Mouse (Mus musculus): ENCODE data around the gene Pmpca. TPM values are rescaled to one million over a fixed set of nuclear protein-coding genes. Genes with fewer than 3 reads are reported as not detected.

Pmpca gene
- polyA plus RNA-seq, 1 experiment = 116 TPM

DNA sequence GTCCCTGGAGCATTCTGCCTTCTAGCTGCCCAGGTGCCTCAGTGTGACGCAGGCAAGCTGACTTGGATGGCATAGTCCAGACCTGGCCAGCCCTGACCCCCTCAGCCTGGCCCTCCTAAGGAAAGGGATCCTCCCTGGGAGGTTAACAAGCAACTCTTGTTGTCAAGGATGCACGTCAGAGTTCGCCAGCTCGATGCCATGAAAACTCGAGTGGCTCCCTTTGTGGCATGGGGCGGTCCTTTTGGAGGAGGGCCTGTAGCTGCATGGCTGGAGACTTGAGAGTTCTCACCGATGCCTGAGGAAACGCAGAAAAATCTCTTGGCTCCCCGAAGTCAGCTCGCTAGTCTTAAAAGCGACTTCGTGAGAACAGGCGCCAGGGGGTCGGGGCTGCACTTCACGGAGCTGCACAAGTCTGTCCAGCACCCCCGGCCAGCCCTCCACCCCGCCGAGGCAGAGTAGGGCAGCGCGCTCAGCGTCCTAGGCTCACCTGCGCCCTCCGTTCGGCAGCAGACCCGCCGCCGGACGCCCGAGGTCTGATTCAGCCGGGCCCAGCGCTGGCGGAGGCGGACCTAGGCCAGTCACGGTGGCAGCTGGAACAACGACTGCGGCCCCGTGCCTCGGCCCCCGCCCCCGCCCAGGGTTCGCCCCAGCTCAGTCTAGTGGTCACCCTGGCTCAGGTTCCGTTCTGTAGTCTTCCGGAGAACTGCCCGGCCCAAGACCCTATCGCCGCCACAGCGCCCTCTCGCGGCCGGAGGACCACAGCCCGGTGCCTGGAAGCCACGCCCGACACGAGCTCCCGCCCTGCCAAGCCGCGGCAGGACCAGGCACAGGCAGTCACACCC lies 19.6 kb downstream of the Pmpca start, which contains the start of gene Inpp5e:
Gene Inpp5e, minus strand, starts transcription at position 689 of the 842 bp plus-strand sequence.
- TF ChIP-seq POLR2A (IDR thresholded peaks at IDR 0.05; ENCODE audit: borderline replicate concordance, extremely low read depth, insufficient read depth, insufficient read length, poor library complexity, severe bottlenecking) = peak; percentile 48; the same call in 1 of the 2 replicates
- peak; percentile 97 for TF ChIP-seq CTCF (IDR thresholded peaks at IDR 0.05; ENCODE audit: borderline replicate concordance, extremely low read depth, insufficient read depth, insufficient read length)
- peak; percentile 96 for DNase-seq (ENCODE audit: low read depth)

DNA sequence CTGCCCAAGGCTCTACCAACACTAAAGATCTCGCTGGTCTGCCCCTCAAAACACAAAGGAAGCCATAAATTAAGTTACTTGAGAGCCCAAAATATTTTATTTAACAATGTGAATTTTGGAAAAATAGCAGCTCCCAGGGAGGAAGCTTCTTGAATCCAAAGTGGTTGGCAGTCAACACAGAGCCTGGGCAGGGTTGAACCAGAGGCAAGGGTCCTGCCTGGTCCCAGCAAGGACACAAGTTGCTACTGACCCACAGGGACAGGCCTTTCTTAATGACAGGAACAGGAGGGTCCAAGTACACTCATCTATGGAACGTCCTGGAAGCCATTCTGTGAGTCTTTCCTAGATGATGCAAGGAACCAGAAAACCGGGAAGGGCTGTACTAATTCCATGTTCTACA lies 20.2 kb downstream of the Pmpca start:
- no peak for TF ChIP-seq POLR2A (IDR thresholded peaks at IDR 0.05; ENCODE audit: borderline replicate concordance, extremely low read depth, insufficient read depth, insufficient read length, poor library complexity, severe bottlenecking)
- TF ChIP-seq CTCF (IDR thresholded peaks at IDR 0.05; ENCODE audit: borderline replicate concordance, extremely low read depth, insufficient read depth, insufficient read length) = no peak
- DNase-seq (ENCODE audit: low read depth) = no peak

DNA sequence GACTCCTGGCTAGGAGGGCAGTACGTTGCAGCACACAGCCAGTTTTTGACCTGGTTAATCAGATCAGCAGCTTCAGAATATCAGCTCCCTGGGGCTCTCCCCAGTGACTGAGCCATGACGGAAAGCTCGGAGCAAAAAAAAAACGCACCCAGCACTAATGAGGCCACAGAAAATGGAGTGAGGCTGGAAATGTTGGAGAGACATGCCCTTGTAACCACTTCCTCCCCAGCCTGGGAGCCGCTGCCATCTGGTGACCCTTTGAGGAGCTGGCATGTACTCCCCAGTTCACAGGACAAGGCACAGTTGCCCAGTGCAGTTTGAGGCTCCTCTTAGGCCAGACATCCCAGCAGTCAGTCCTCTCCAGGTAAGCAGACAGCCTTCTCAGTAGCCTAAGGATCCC lies 21.0 kb downstream of the Pmpca start:
- no peak for TF ChIP-seq CTCF (IDR thresholded peaks at IDR 0.05; ENCODE audit: borderline replicate concordance, extremely low read depth, insufficient read depth, insufficient read length)
- TF ChIP-seq POLR2A (IDR thresholded peaks at IDR 0.05; ENCODE audit: borderline replicate concordance, extremely low read depth, insufficient read depth, insufficient read length, poor library complexity, severe bottlenecking) = no peak
- DNase-seq (ENCODE audit: low read depth) = no peak

DNA sequence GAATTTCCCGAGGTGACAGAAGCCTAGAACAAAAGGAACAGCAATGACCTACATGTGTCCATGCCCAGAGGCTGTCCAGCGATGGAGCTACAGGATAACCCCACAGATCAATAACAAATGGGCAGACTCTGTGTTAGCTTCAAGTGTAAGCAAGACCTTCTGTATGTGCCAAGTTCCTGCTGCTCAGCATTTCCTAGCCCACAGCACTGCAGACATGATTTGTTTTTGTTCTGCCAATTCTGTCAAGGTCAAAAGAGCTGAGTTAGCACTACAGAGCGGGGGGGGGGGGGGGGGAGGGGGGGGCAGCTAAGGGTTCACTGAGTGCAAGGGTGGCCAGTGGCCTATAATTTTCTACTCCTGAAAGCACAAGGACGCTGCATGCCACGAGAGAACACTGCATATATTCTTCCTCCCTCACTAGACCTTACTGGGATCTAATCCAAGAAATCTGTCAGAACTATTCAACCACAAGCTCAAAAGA lies 21.8 kb downstream of the Pmpca start:
- no peak for DNase-seq (ENCODE audit: low read depth)
- TF ChIP-seq POLR2A (IDR thresholded peaks at IDR 0.05; ENCODE audit: borderline replicate concordance, extremely low read depth, insufficient read depth, insufficient read length, poor library complexity, severe bottlenecking) (no peak), CTCF (IDR thresholded peaks at IDR 0.05; ENCODE audit: borderline replicate concordance, extremely low read depth, insufficient read depth, insufficient read length) (no peak)

DNA sequence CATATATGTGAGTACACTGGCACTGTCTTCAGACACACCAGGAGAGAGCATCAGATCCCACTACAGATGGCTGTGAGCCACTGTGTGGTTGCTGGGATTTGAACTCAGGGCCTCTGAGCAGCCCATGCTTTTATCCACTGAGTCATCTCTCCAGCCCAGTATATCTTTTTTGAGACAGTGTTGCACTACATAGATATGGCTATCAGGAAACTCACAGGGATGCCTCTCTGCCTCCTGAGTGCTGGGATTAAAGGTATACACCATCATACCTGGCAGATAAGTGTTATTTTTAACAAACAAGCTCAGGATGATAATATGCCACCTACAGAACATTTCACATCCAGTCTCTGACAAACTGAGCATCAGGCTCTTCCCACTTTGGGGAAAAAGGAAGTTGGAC lies 27.9 kb downstream of the Pmpca start:
- TF ChIP-seq POLR2A (IDR thresholded peaks at IDR 0.05; ENCODE audit: borderline replicate concordance, extremely low read depth, insufficient read depth, insufficient read length, poor library complexity, severe bottlenecking) (no peak), CTCF (IDR thresholded peaks at IDR 0.05; ENCODE audit: borderline replicate concordance, extremely low read depth, insufficient read depth, insufficient read length) (no peak)
- DNase-seq (ENCODE audit: low read depth) = no peak

DNA sequence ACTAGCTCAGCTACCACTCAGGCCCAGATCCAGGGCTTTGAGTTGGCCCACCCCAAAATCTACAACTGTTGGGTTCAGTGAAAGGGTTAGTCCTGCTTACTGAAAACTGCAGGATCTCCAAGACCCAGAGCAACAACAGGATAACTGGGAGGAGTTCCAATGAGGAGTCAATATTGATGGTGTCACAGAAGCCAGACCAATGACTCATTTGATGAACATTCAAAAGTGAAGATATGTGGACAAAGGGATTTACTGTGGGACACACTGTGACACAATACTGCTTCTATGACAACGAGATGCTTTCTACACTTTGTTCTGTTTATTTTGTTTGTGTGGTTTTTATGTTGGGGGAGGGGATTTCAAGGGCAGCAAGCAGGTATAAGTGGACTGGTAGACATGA lies 29.0 kb downstream of the Pmpca start:
- no peak for DNase-seq (ENCODE audit: low read depth)
- no peak for TF ChIP-seq POLR2A (IDR thresholded peaks at IDR 0.05; ENCODE audit: borderline replicate concordance, extremely low read depth, insufficient read depth, insufficient read length, poor library complexity, severe bottlenecking)
- TF ChIP-seq CTCF (IDR thresholded peaks at IDR 0.05; ENCODE audit: borderline replicate concordance, extremely low read depth, insufficient read depth, insufficient read length) = no peak

DNA sequence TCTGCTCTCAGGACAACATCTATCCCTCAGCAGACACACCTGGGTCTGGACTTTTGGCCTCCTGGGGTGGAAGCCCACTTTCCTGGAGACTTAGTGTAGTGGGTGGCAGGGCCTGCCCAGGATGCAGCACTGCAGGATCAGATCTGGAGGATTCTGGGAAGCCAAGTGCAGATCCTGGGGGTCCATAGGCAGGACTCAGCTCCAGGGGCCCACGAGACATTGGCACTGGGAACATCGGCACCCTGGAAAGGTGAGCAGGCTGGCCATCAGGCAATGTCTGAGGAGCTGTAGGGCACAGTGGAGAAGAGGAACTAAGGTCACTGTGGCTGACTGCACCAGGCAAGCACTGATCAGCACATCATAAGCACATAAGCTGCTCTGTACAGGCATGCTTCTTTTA lies 32.8 kb downstream of the Pmpca start:
- no peak for TF ChIP-seq CTCF (IDR thresholded peaks at IDR 0.05; ENCODE audit: borderline replicate concordance, extremely low read depth, insufficient read depth, insufficient read length)
- TF ChIP-seq POLR2A (IDR thresholded peaks at IDR 0.05; ENCODE audit: borderline replicate concordance, extremely low read depth, insufficient read depth, insufficient read length, poor library complexity, severe bottlenecking) = no peak
- no peak for DNase-seq (ENCODE audit: low read depth)

DNA sequence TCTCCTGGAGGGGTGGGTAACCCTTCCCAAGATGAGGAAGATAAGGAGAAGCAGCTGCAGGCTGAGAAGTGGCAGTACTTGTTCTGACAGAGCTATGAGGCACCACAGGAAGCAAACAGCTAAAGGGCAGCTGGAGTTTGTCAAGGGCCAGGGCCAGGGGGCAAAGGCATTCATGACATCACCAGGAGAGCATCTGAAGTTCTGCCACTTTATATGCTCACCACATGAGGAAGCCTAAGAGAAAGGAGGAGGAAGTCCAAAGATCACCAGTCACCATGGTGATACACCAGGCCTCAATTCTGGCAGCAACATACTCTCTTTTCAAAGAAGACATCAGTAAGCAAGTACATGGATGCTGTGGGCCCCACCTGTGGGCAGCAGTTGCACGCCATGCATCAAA lies 33.9 kb downstream of the Pmpca start:
- DNase-seq (ENCODE audit: low read depth) = no peak
- TF ChIP-seq CTCF (IDR thresholded peaks at IDR 0.05; ENCODE audit: borderline replicate concordance, extremely low read depth, insufficient read depth, insufficient read length) (no peak), POLR2A (IDR thresholded peaks at IDR 0.05; ENCODE audit: borderline replicate concordance, extremely low read depth, insufficient read depth, insufficient read length, poor library complexity, severe bottlenecking) (no peak)

DNA sequence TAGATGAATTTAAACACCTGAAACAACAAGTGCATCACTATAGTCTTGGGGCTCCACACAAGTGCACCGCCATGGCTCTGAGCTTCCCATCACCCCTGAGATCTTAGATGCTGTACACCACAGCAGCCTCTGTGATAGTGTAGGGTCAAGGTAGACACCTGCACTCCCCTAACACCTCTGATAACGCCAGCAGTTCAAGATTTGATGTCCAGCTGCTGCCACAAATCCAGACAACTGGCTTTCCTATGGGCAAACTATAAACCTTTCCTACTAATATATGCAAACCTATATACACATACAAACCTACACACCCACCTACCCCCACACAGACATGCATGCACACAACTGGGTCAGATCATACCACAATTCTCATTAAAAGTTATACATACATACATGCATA lies 35.4 kb downstream of the Pmpca start:
- TF ChIP-seq CTCF (IDR thresholded peaks at IDR 0.05; ENCODE audit: borderline replicate concordance, extremely low read depth, insufficient read depth, insufficient read length) (no peak), POLR2A (IDR thresholded peaks at IDR 0.05; ENCODE audit: borderline replicate concordance, extremely low read depth, insufficient read depth, insufficient read length, poor library complexity, severe bottlenecking) (no peak)
- no peak for DNase-seq (ENCODE audit: low read depth)

DNA sequence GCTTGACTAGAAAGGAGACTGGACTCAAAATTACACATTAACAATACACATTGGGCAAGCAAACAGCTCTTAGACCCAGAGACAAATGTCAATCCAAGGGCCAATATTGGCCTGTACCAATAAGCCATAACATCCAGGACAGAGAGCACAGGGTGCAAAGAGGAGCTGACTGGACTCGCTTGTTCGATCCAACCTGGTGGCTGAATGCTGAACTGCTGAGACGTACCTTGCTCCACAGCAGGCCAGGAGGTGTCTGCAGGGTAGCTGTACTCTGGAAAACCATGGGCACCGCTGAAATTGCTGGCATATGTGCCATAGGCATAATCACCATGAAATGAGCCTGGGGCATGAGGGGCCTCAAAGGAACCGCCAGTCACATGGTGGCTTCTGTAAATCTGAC lies 40.7 kb downstream of the Pmpca start:
- no peak for DNase-seq (ENCODE audit: low read depth)
- TF ChIP-seq CTCF (IDR thresholded peaks at IDR 0.05; ENCODE audit: borderline replicate concordance, extremely low read depth, insufficient read depth, insufficient read length) (no peak), POLR2A (IDR thresholded peaks at IDR 0.05; ENCODE audit: borderline replicate concordance, extremely low read depth, insufficient read depth, insufficient read length, poor library complexity, severe bottlenecking) (no peak)

DNA sequence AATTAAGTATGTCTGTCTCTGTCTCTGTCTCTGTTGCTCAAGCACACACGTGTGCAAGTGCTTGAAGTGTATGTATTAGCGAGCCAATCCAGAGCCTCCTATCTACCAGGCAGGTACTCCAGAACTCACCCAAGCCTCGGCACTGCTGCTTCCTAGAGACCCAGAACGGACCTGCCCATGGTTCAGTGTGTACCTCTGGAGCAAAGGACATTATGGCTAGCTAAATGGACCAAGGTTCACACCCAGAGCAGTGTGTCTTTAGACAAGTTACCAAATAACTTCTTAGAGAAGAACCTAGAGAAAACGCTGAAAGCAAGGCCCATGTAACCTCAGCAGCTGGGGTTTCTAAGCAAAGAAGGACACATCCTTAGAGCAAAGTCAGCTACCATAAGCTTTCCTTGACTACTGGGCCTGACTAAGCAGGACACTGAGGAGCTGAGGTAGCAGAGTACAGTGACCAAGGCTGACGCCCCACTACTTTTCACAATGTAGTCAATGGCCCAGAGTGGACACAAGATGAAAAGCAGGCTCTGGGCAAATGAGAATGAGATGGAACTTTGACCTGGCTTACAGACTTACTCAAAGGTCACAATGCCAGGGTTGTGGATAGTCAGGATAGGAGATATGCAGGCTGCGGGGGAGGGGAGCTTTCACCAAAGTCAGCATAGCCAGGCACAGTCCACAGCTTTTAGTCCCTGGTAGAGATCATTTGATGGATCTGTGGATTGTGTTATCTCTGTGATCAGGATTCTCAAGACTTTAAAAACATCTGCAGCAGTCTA lies 45.8 kb downstream of the Pmpca start:
- TF ChIP-seq POLR2A (IDR thresholded peaks at IDR 0.05; ENCODE audit: borderline replicate concordance, extremely low read depth, insufficient read depth, insufficient read length, poor library complexity, severe bottlenecking) (no peak), CTCF (IDR thresholded peaks at IDR 0.05; ENCODE audit: borderline replicate concordance, extremely low read depth, insufficient read depth, insufficient read length) (no peak)
- no peak for DNase-seq (ENCODE audit: low read depth)

Measured in brain, embryonic 14.5 days (tissue).